Mouse (Mus musculus) forebrain, postnatal 0 days (tissue): ENCODE results near the gene Lrrc1. TPM values are rescaled to one million over a fixed set of nuclear protein-coding genes. Genes with fewer than 3 reads are reported as not detected.
A peak's percentile ranks its signal among the peaks of the same experiment; 100 is the strongest.

Experiments used
- ATAC-seq: fragments of 200-750 bp; cut with Nextera tagmentation; 2 replicates; pipeline ENCODE4 v1.8.0; 2017; ENCODE audit warnings: mild to moderate bottlenecking, moderate library complexity
- DNase-seq: peaks from one replicate; pipeline ENCODE4 v3.0.0-alpha.2; 2015
- H3K27ac ChIP-seq: fragments of 300-500 bp; sonication (generic); 2 replicates; pipeline ENCODE4 v1.5.1; 2014; ENCODE audit warnings: low read depth, mild to moderate bottlenecking, antibody characterized with exemption, low read length, moderate library complexity, mixed read lengths
- H3K27me3 ChIP-seq: fragments of 300-500 bp; sonication (generic); 2 replicates; pipeline ENCODE4 v1.6.1; 2014; ENCODE audit warnings: mild to moderate bottlenecking, low read length, mixed read lengths; ENCODE audit not compliant: insufficient read depth
- H3K36me3 ChIP-seq: fragments of 300-500 bp; sonication (generic); 2 replicates; pipeline ENCODE4 v1.6.1; 2014; ENCODE audit warnings: mild to moderate bottlenecking, moderate library complexity; ENCODE audit not compliant: insufficient read depth
- H3K4me1 ChIP-seq: fragments of 300-500 bp; sonication (generic); 2 replicates; pipeline ENCODE4 v1.6.1; 2014; ENCODE audit warnings: antibody characterized with exemption; ENCODE audit not compliant: insufficient read depth
- H3K4me2 ChIP-seq: fragments of 300-500 bp; sonication (generic); 2 replicates; pipeline ENCODE4 v1.6.1; 2014; ENCODE audit warnings: low read depth, mild to moderate bottlenecking, moderate library complexity
- H3K4me3 ChIP-seq: fragments of 300-500 bp; sonication (generic); 2 replicates; pipeline ENCODE4 v1.5.1; 2014; ENCODE audit warnings: low read depth, low read length, mixed read lengths
- H3K9ac ChIP-seq: fragments of 300-500 bp; sonication (generic); 2 replicates; pipeline ENCODE4 v1.6.1; 2014; ENCODE audit warnings: mild to moderate bottlenecking
- H3K9me3 ChIP-seq: fragments of 300-500 bp; sonication (generic); 2 replicates; pipeline ENCODE4 v1.6.1; 2016; ENCODE audit warnings: low read length
- CTCF ChIP-seq: sonication (generic); IDR thresholded peaks from 2 replicates; pipeline ENCODE4 v1.5.1; 2016; ENCODE audit warnings: antibody characterized with exemption, control low read depth, low read depth
- WGBS: fragments of 180-500 bp; shearing (Covaris S2); extraction: QIAGEN DNeasy Blood & Tissue Kit; methylation state at CpG from one replicate; pipeline ENCODE4 v1.1.7; 2014; 5-methylcytosine and 5-hydroxymethylcytosine counted together
- polyA plus RNA-seq: library from polyadenylated mRNA; unstranded; fragments of >200 nt; fragmentation: Nextera tagmentation; extraction: Ambion mirVana; gene quantifications from 2 replicates; pipeline ENCODE4 v1.2.1, GENCODE M21; 2015
- total RNA-seq: library from RNA; depleted of rRNA; stranded (reverse); fragments of >200 nt; gene quantifications from 2 replicates; pipeline ENCODE4 v1.2.3, GENCODE M21; 2014

Gene Lrrc1
- total and polyA plus RNA-seq, 2 experiments from 2014 or later = 5.4 to 14.8 TPM

DNA sequence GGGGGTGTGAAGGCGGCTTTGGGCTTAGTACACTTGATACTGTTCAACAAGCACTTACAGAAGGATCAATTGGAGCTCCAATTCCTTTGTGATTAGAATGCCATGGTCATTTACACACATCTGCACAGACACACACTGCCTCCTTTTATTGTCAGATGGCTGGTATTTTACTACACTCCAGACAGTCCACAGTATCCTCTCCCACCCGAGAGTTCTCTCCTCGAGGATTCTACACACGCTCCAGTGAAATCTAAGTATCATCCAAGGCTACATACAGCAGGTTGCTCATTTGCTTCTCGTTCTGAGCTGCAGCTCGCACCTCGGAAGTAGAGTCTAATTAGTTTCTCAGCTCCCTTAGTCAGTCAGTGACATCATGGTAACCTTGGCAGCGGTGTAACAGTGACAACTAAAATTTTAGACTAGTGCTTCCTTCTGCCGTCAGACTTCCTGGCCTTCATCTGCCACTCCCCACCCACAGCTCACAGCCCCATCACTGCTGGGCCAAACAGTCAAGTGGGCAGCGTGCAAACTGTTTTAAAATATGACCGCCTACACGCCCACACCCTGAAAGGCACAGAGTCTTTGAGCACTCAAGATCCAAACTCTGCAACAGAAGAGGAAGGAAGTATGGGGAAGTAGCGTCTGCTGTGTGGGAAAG is 88.4 kb downstream of the Lrrc1 start:
- no peaks in the 10 kb centered on the region for H3K27me3 ChIP-seq
- no peaks in the 10 kb centered on the region for H3K4me1 ChIP-seq
- DNase-seq (peak; percentile 21), ATAC-seq (peak; percentile 80)
- TF ChIP-seq CTCF = no peak
- H3K27ac ChIP-seq = no peak overlapping the region
- no peaks in the 10 kb centered on the region for H3K9me3 ChIP-seq
- WGBS = 56% methylated on average over 13 of the region's 13 CpGs
- peaks cover 6% of the 10 kb centered on the region for H3K36me3 ChIP-seq
- no peak overlapping the region for H3K4me2 ChIP-seq
- no peak overlapping the region for H3K9ac ChIP-seq
- H3K4me3 ChIP-seq = no peak overlapping the region

DNA sequence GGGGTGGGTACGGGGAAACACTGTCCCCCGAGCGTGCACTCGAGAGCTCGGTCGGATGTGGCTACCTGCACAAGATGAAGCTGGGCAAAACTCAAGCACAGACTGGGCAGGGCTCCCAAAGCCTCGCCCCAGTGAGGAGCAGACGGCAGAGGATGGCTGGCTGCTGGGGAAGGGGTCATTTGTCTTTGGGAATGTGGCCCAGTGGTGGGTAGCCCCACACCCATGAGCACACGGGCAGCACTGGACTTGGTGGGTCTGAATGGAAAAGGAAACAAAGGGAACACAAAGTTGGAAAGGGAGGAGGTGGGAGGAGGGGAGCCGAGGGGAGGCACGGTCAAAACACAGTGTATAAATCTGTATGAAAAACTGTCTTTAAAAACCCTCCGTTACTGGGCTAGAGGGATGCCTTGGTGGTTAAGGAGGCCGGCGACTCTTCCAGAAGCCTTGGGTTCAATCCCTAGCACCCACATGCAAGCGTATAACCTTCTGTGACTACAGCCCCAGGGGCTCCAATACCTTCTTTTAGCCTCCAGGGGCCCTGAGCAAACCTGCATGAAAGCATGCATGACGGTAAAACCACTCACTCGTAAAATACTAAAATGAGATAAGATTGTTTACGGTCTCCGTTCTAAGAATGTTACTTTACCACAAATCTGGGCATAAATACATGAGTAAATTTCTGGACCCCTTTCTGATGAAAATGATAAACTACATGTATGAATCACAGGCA is 89.1 kb downstream of the Lrrc1 start:
- Histone ChIP-seq H3K9ac (no peak overlapping the region), H3K4me3 (no peak overlapping the region), H3K4me2 (no peak overlapping the region), H3K27me3 (no peaks in the 10 kb centered on the region), H3K9me3 (no peaks in the 10 kb centered on the region), H3K4me1 (no peaks in the 10 kb centered on the region), H3K36me3 (peaks cover 6% of the 10 kb centered on the region), H3K27ac (no peak overlapping the region)
- ATAC-seq (no peak), DNase-seq (no peak)
- WGBS = 74% methylated on average over 19 of the region's 19 CpGs
- no peak for TF ChIP-seq CTCF

DNA sequence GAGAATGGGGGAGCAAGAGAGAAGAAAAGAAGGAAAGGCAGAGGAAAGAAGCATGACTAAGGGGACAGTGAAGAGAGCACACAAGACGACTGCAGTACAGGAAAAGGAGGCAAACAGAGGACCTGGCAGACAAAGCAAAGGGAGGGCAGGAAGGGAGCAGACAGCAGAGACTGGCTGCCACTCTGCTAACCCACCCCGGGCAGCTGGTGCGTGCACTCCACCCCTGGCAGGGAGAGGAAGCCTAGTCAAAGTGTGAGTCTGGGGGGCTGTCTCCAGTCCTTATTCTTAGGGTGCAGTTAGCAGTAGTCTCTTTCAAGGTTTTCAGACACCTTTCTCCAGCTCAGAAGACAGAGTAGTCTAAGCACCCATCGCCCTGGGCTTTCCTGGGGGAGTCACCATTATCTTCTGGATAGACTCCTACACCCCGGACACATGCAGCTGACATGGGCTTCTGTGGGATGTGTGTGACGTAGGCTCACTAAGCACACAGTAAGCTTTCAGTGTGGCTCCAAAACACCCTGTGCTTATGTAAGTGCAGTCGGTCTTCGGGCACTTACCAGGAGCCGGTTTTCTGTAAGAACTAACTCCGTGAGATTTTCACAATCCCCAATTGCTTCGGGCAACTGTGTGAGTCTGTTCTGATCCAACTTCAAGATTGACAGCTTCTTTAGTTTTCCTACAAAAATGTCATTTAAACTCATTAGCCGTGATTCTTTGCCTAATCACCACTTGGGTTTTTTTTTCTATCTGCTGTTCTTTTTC is 92.4 kb downstream of the Lrrc1 start:
- no peak for TF ChIP-seq CTCF
- H3K36me3 ChIP-seq = peaks cover 6% of the 10 kb centered on the region
- H3K9ac ChIP-seq = no peak overlapping the region
- DNase-seq (no peak), ATAC-seq (peak; percentile 25; the same call in 1 of the 2 replicates)
- 31% methylated on average over 12 of the region's 12 CpGs for WGBS
- no peak overlapping the region for H3K4me3 ChIP-seq
- no peak overlapping the region for H3K4me2 ChIP-seq
- H3K27ac ChIP-seq = no peak overlapping the region
- H3K27me3 ChIP-seq = no peaks in the 10 kb centered on the region
- H3K4me1 ChIP-seq = no peaks in the 10 kb centered on the region
- H3K9me3 ChIP-seq = no peaks in the 10 kb centered on the region

DNA sequence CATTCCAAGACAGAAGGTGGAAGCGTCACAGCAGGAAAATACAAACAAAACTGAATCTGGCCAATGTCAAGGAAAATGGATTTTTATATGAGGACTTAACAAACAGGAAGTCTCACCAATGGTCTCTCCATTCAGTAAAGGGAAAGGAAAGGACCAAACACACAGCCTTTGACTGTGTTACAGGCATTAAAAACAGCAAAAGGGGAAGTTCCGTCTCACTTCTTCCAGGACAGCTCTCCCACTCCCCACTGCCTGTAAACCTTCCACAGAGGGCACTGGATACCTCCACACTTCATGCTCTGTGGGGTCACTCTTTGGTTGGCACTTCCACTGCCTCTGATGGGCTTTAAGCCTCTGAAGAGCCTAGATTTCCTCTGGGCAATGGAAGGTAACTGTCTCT is 94.2 kb downstream of the Lrrc1 start:
- no peak for DNase-seq
- TF ChIP-seq CTCF = no peak
- H3K4me2 ChIP-seq = no peak overlapping the region
- H3K27ac ChIP-seq = no peak overlapping the region
- no peak for ATAC-seq
- H3K27me3 ChIP-seq = no peaks in the 10 kb centered on the region
- no peaks in the 10 kb centered on the region for H3K9me3 ChIP-seq
- WGBS = 83% methylated on average over 2 of the region's 2 CpGs
- no peaks in the 10 kb centered on the region for H3K36me3 ChIP-seq
- H3K4me1 ChIP-seq = no peaks in the 10 kb centered on the region
- H3K9ac ChIP-seq = no peak overlapping the region
- H3K4me3 ChIP-seq = no peak overlapping the region

DNA sequence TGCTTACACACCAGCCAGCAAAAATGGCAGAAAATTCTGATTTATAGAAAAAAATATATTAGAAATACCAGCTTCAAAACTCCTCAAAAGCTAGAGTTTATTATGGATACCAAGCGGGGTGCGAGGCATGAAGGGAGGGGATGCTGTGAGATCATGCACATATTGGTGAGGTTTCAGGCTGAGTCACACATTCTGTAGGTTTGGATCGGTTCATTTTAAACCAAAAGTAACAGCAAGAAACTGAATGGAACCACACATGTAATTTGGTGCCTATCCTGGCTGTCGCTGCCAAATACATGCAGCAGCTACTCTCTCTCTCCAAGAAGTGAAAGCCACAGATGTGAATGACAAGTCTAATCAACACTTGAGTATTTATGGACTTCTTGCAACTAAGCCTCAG is 99.8 kb downstream of the Lrrc1 start:
- TF ChIP-seq CTCF = no peak
- DNase-seq = no peak
- Histone ChIP-seq H3K9me3 (no peaks in the 10 kb centered on the region), H3K27me3 (no peaks in the 10 kb centered on the region), H3K4me2 (no peak overlapping the region), H3K9ac (no peak overlapping the region), H3K27ac (no peak overlapping the region), H3K4me3 (no peak overlapping the region), H3K36me3 (0 out of 2 replicates have a peak, but pooled peaks cover 3% of the 10 kb centered on the region), H3K4me1 (no peaks in the 10 kb centered on the region)
- no peak for ATAC-seq
- 79% methylated on average over 4 of the region's 4 CpGs for WGBS

DNA sequence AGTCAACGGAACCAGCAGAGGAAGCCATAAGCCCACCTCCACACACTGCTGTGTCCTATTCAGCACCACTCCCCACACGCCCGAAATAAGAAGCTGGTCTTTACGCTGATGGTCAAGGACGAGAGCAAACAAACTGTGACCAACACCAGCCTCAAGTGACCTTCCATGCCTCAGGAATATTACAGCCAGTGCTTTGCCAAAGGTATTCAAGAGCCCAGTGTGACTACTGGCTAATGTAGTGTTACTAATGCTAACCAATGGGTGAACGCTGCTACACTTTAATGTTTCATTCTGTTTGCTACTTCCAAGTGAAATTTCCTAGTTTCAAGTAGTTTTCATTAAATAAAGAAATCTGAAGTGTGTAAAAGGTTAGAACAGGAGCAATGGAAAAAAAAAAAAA is 105.3 kb downstream of the Lrrc1 start:
- Histone ChIP-seq H3K9me3 (no peaks in the 10 kb centered on the region), H3K4me2 (no peak overlapping the region), H3K27me3 (no peaks in the 10 kb centered on the region), H3K4me3 (no peak overlapping the region), H3K4me1 (0 out of 2 replicates have a peak, but pooled peaks cover 4% of the 10 kb centered on the region), H3K9ac (no peak overlapping the region), H3K36me3 (0 out of 2 replicates have a peak, but pooled peaks cover 6% of the 10 kb centered on the region), H3K27ac (no peak overlapping the region)
- WGBS = 91% methylated on average over 6 of the region's 6 CpGs
- ATAC-seq (peak; percentile 5; the same call in 1 of the 2 replicates), DNase-seq (no peak)
- TF ChIP-seq CTCF = no peak
